Mouse (Mus musculus) large intestine, adult 2 months (tissue): Measurements from ENCODE around the gene Ltb. TPM values are rescaled to one million over a fixed set of nuclear protein-coding genes. Genes with fewer than 3 reads are reported as not detected.

Source experiments
- DNase-seq: peaks from one replicate; pipeline ENCODE4 v3.0.0-alpha.2; 2012; ENCODE audit warnings: low read depth, low spot score
- WGBS: fragments of 180-500 bp; shearing (Covaris S2); methylation state at CpG from one replicate; pipeline ENCODE4 v1.1.7; 2018; 5-methylcytosine and 5-hydroxymethylcytosine counted together
- polyA plus RNA-seq: library from polyadenylated mRNA; depleted of rRNA; stranded (reverse); fragments of >200 nt; gene quantifications from 2 replicates; pipeline ENCODE4 v1.2.3, GENCODE M21; 2012

Ltb gene
- polyA plus RNA-seq, 1 experiment, result 35.1 TPM

GRCm38 (mm10) chr17:35164568-35165450 lies 29.4 kb upstream of the Ltb start, which contains the start of gene Prrc2a:
TSS of gene Prrc2a (minus strand) at chr17:35164897.
- WGBS, result under 1% methylated on average over 76 of the region's 89 CpGs
- peak; percentile 94 for DNase-seq

GRCm38 (mm10) chr17:35165451-35166155 lies 28.6 kb upstream of the Ltb start:
- no peak for DNase-seq
- 17% methylated on average over 12 of the region's 12 CpGs for WGBS

- WGBS, result 71% methylated on average over 8 of the region's 8 CpGs
- peak; percentile 87 for DNase-seq
Measured at GRCm38 (mm10) chr17:35166352-35167035, 27.7 kb upstream of the Ltb start.

- no peak for DNase-seq
- 92% methylated on average over 7 of the region's 7 CpGs for WGBS
Measured at GRCm38 (mm10) chr17:35167794-35168193, 26.4 kb upstream of the Ltb start.

GRCm38 (mm10) chr17:35168541-35169207 lies 25.6 kb upstream of the Ltb start:
- DNase-seq, result no peak
- 11% methylated on average over 4 of the region's 4 CpGs for WGBS

- WGBS, result 73% methylated on average over 11 of the region's 11 CpGs
- no peak for DNase-seq
Measured at GRCm38 (mm10) chr17:35172445-35173234, 21.6 kb upstream of the Ltb start.

GRCm38 (mm10) chr17:35173329-35173728 lies 20.9 kb upstream of the Ltb start:
- no peak for DNase-seq
- 77% methylated on average over 3 of the region's 3 CpGs for WGBS

GRCm38 (mm10) chr17:35174201-35174977 lies 19.9 kb upstream of the Ltb start:
- no peak for DNase-seq
- WGBS, result 17% methylated on average over 8 of the region's 8 CpGs

GRCm38 (mm10) chr17:35175382-35175781 lies 18.9 kb upstream of the Ltb start:
- 76% methylated on average over 6 of the region's 6 CpGs for WGBS
- DNase-seq, result no peak

GRCm38 (mm10) chr17:35175968-35176367 lies 18.3 kb upstream of the Ltb start, which contains the start of gene Aif1:
TSS of gene Aif1 (minus strand) at chr17:35176068.
- no peak for DNase-seq
- 63% methylated on average over 2 of the region's 2 CpGs for WGBS

- DNase-seq, result no peak
- WGBS, result 13% methylated on average over 5 of the region's 5 CpGs
Measured at GRCm38 (mm10) chr17:35178528-35178927, 15.7 kb upstream of the Ltb start.

GRCm38 (mm10) chr17:35180093-35180492 lies 14.1 kb upstream of the Ltb start:
- 81% methylated on average over 5 of the region's 5 CpGs for WGBS

GRCm38 (mm10) chr17:35185639-35186611 lies 8.3 kb upstream of the Ltb start:
- DNase-seq, result no peak
- WGBS, result 4% methylated on average over 18 of the region's 18 CpGs

More at GRCm38 (mm10) chr17:35180093-35180492, 14.1 kb upstream of the Ltb start:
- DNase-seq, result no peak

GRCm38 (mm10) chr17:35186681-35187080 lies 7.6 kb upstream of the Ltb start:
- no peak for DNase-seq
- WGBS, result 0% methylated on average over 4 of the region's 4 CpGs

- DNase-seq, result no peak
- 70% methylated on average over 4 of the region's 4 CpGs for WGBS
Measured at GRCm38 (mm10) chr17:35187345-35187744, 6.9 kb upstream of the Ltb start.

GRCm38 (mm10) chr17:35187959-35188610 lies 6.2 kb upstream of the Ltb start, which contains the start of gene Lst1:
TSS of gene Lst1 (minus strand) at chr17:35188439.
- DNase-seq, result no peak
- WGBS, result 71% methylated on average over 7 of the region's 7 CpGs
